Mouse (Mus musculus): ENCODE data around the gene Esrrb. TPM values are rescaled to one million over a fixed set of nuclear protein-coding genes. Genes with fewer than 3 reads are reported as not detected.

Gene Esrrb
- 10 to 100 TPM; 11.0 to 15.4 TPM for total RNA-seq (2021)

- DNase-seq: peak; percentile 79 to 86
- intact Hi-C loops (cut with DNase I): no loop called here
Measured at GRCm38 (mm10) chr12:86360696-86361631, at the start of gene Esrrb. Gene Esrrb, plus strand, starts transcription at chr12:86361117.

- no peak for DNase-seq
- intact Hi-C loops (cut with DNase I): no loop called here
Measured at GRCm38 (mm10) chr12:86320629-86321028, 40.3 kb upstream of the Esrrb start.

- intact Hi-C loops (cut with DNase I): no loop called here
- DNase-seq: no peak
Measured at GRCm38 (mm10) chr12:86324297-86324696, 36.6 kb upstream of the Esrrb start.

- DNase-seq: no peak
Measured at GRCm38 (mm10) chr12:86329813-86330212, 31.1 kb upstream of the Esrrb start.

GRCm38 (mm10) chr12:86330684-86331083 lies 30.2 kb upstream of the Esrrb start:
- intact Hi-C loops (cut with DNase I): no loop called here
- no peak for DNase-seq

More at GRCm38 (mm10) chr12:86329813-86330212, 31.1 kb upstream of the Esrrb start:
- intact Hi-C loops (cut with DNase I): no loop called here

GRCm38 (mm10) chr12:86331248-86331647 lies 29.7 kb upstream of the Esrrb start:
- intact Hi-C loops (cut with DNase I): no loop called here
- DNase-seq: no peak

- intact Hi-C loops (cut with DNase I): no loop called here
- no peak for DNase-seq
Measured at GRCm38 (mm10) chr12:86336209-86336608, 24.7 kb upstream of the Esrrb start.

GRCm38 (mm10) chr12:86336887-86337286 lies 24.0 kb upstream of the Esrrb start:
- intact Hi-C loops (cut with DNase I): no loop called here
- DNase-seq: no peak

- DNase-seq: no peak
- intact Hi-C loops (cut with DNase I): no loop called here
Measured at GRCm38 (mm10) chr12:86349477-86349876, 11.4 kb upstream of the Esrrb start.

- DNase-seq: no peak
- intact Hi-C loops (cut with DNase I): no loop called here
Measured at GRCm38 (mm10) chr12:86359406-86359805, 1.5 kb upstream of the Esrrb start.

- DNase-seq: no peak
- intact Hi-C loops (cut with DNase I): no loop called here
Measured at GRCm38 (mm10) chr12:86359873-86360272, 1.0 kb upstream of the Esrrb start.

GRCm38 (mm10) chr12:86364285-86364684 lies 3.4 kb downstream of the Esrrb start:
- DNase-seq: no peak
- intact Hi-C loops (cut with DNase I): no loop called here

- DNase-seq: no peak
- intact Hi-C loops (cut with DNase I): no loop called here
Measured at GRCm38 (mm10) chr12:86364756-86365155, 3.8 kb downstream of the Esrrb start.

GRCm38 (mm10) chr12:86370611-86371383 lies 9.9 kb downstream of the Esrrb start:
- intact Hi-C loops (cut with DNase I): no loop called here
- DNase-seq: no peak

- no peak for DNase-seq
- intact Hi-C loops (cut with DNase I): no loop called here
Measured at GRCm38 (mm10) chr12:86374286-86374685, 13.4 kb downstream of the Esrrb start.

GRCm38 (mm10) chr12:86379672-86380213 lies 18.8 kb downstream of the Esrrb start:
- DNase-seq: no peak
- intact Hi-C loops (cut with DNase I): no loop called here

- no peak for DNase-seq
- intact Hi-C loops (cut with DNase I): no loop called here
Measured at GRCm38 (mm10) chr12:86383803-86384202, 22.9 kb downstream of the Esrrb start.

GRCm38 (mm10) chr12:86387671-86388270 lies 26.9 kb downstream of the Esrrb start:
- intact Hi-C loops (cut with DNase I): no loop called here
- DNase-seq: no peak

- intact Hi-C loops (cut with DNase I): no loop called here
- no peak for DNase-seq
Measured at GRCm38 (mm10) chr12:86394773-86395172, 33.9 kb downstream of the Esrrb start.

- DNase-seq: peak in 1 of 2 experiments; percentile 6
- intact Hi-C loops (cut with DNase I): no loop called here
Measured at GRCm38 (mm10) chr12:86395326-86395725, 34.4 kb downstream of the Esrrb start.

- DNase-seq: peak; percentile 44 to 51
- intact Hi-C loops (cut with DNase I): no loop called here
Measured at GRCm38 (mm10) chr12:86398762-86399161, 37.8 kb downstream of the Esrrb start.

All from heart, postnatal 10 days (tissue).